Mouse (Mus musculus) heart, embryonic 10.5 days (tissue): ENCODE results near the gene Bcat1. TPM values are rescaled to one million over a fixed set of nuclear protein-coding genes. Genes with fewer than 3 reads are reported as not detected.

Experiments used
- DNase-seq: peaks from one replicate; pipeline ENCODE4 v3.0.0-alpha.2; 2017; ENCODE audit warnings: low spot score
- H3K27ac ChIP-seq: fragments of 300-500 bp; sonication (generic); 2 replicates; pipeline ENCODE4 v1.5.1; 2016; ENCODE audit warnings: mild to moderate bottlenecking
- H3K27me3 ChIP-seq: fragments of 300-500 bp; sonication (generic); 2 replicates; pipeline ENCODE4 v1.6.1; 2016; ENCODE audit warnings: mild to moderate bottlenecking; ENCODE audit not compliant: poor library complexity, insufficient read depth, severe bottlenecking
- H3K36me3 ChIP-seq: fragments of 300-500 bp; sonication (generic); 2 replicates; pipeline ENCODE4 v1.6.1; 2016; ENCODE audit warnings: mild to moderate bottlenecking, moderate library complexity
- H3K4me1 ChIP-seq: fragments of 300-500 bp; sonication (generic); 2 replicates; pipeline ENCODE4 v1.6.1; 2016; ENCODE audit warnings: mild to moderate bottlenecking
- H3K4me3 ChIP-seq: fragments of 300-500 bp; sonication (generic); 2 replicates; pipeline ENCODE4 v1.5.1; 2016; ENCODE audit warnings: mild to moderate bottlenecking, moderate library complexity
- H3K9me3 ChIP-seq: fragments of 300-500 bp; sonication (generic); 2 replicates; pipeline ENCODE4 v1.6.1; 2016; ENCODE audit warnings: mild to moderate bottlenecking, moderate library complexity
- whole genome bisulfite sequencing: fragments of 180-500 bp; shearing (Covaris S2); methylation state at CpG from one replicate; pipeline ENCODE4 v1.1.7; 2016; 5-methylcytosine and 5-hydroxymethylcytosine counted together
- polyA plus RNA-seq: library from polyadenylated mRNA; unstranded; fragments of >200 nt; fragmentation: Nextera tagmentation; extraction: Ambion mirVana; gene quantifications from 2 replicates; pipeline ENCODE4 v1.2.1, GENCODE M21; 2016

Bcat1 gene
- polyA plus RNA-seq, 1 experiment from 2014 or later = 49.6 TPM

- Histone ChIP-seq H3K36me3 (peaks cover 17% of the 10 kb centered on the region), H3K9me3 (no peaks in the 10 kb centered on the region)
- 75% methylated on average over 8 of the region's 8 CpGs for WGBS
Measured at GRCm38 (mm10) chr6:145009859-145010818, 65.8 kb downstream of the Bcat1 start.

GRCm38 (mm10) chr6:145003459-145003858 lies 72.5 kb downstream of the Bcat1 start:
- no peak overlapping the region for H3K4me3 ChIP-seq
- peaks cover 23% of the 10 kb centered on the region for H3K36me3 ChIP-seq
- H3K27ac ChIP-seq = no peak overlapping the region
- no peaks in the 10 kb centered on the region for H3K27me3 ChIP-seq
- H3K4me1 ChIP-seq = no peaks in the 10 kb centered on the region
- no peak for DNase-seq
- H3K9me3 ChIP-seq = no peaks in the 10 kb centered on the region

More at GRCm38 (mm10) chr6:145009859-145010818, 65.8 kb downstream of the Bcat1 start:
- no peaks in the 10 kb centered on the region for H3K4me1 ChIP-seq
- no peak overlapping the region for H3K27ac ChIP-seq
- no peak for DNase-seq
- no peak overlapping the region for H3K4me3 ChIP-seq
- H3K27me3 ChIP-seq = no peaks in the 10 kb centered on the region

DNA sequence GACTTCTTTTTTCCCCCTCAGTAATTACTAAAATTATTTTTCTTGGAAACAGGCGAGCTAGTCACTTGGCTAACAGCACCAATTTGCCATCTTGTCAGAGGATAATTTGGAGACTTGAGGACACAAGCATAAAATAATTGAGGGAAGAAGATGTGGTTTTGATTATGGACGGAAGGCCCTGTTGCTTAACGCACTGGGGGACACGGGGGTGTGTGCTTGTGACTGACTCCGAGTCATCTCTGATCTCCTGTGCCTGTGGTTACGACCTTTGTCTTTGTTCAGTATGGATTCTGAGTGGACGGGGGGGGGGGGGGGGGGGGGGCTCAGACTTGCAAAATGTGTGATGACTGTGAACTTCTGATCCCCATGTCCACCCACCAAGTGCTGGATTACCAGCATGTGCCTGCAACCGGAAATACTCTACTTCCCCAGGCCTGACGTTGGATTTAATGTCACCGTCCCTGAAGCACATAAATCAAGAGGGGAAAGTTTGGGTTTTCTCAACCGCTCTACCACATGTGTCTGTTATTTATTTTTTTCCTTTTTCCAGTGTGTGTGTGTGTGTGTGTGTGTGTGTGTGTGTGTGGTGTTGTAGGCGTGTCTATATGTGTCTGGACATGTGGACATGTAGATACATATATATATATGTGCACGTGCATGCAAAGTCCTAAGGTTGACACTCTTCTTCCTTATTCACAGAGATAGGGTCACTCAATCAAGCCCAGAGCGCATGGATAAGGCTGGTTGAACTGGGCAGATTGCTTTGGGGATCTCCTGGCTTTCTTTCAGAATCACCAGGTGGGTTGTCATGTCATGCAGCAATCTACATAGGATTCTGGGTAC lies 73.7 kb downstream of the Bcat1 start:
- Histone ChIP-seq H3K9me3 (no peaks in the 10 kb centered on the region), H3K27me3 (no peaks in the 10 kb centered on the region), H3K4me1 (no peaks in the 10 kb centered on the region), H3K4me3 (no peak overlapping the region), H3K27ac (no peak overlapping the region), H3K36me3 (peaks cover 20% of the 10 kb centered on the region)
- 86% methylated on average over 13 of the region's 14 CpGs for WGBS
- no peak for DNase-seq

DNA sequence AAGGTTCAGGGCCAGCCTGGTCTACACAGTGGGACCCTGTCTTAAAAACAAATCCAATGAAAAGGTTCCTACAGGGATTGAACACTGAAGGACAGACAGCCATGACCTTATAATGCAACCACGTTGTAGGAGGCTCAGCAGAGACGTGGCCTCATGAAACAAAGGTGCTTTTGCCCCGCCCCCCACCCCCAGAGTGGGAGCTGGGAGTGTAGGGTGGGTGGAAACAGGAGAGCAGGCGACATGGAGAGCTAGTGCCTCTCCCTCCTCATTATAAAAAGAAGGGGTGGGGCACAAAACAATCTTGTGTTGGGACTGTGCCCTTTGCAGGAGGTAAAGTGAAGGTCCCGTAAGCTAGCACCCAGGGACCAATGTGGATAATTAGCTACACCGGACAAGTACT lies 74.5 kb downstream of the Bcat1 start:
- Histone ChIP-seq H3K4me3 (no peak overlapping the region), H3K27me3 (no peaks in the 10 kb centered on the region), H3K9me3 (no peaks in the 10 kb centered on the region), H3K4me1 (no peaks in the 10 kb centered on the region), H3K27ac (no peak overlapping the region), H3K36me3 (peaks cover 13% of the 10 kb centered on the region; the same call in 1 of the 2 replicates)
- DNase-seq = no peak
- 77% methylated on average over 6 of the region's 6 CpGs for WGBS

DNA sequence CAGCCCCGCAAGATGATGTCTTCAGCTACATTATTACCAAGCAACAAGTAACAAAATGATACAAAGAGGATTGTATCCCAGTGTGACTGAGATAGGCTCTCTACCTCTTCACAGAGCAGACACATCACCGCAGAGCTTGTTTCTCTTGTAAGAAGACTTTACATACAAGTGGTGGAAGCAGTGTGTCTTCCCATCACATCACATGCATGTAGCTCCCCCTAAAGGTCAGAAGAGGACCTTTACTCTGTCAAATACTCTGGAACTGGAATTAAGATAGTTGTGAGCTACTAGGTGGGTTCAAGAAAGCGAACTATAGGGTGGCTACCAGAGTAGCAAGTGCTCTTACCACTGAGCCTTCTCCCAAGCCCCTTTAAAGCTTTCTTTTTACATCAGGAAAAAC lies 78.8 kb downstream of the Bcat1 start:
- H3K36me3 ChIP-seq = 0 out of 2 replicates have a peak, but pooled peaks cover 8% of the 10 kb centered on the region
- no peak for DNase-seq
- WGBS = 82% methylated on average over 3 of the region's 3 CpGs
- no peaks in the 10 kb centered on the region for H3K9me3 ChIP-seq
- no peaks in the 10 kb centered on the region for H3K27me3 ChIP-seq
- no peak overlapping the region for H3K4me3 ChIP-seq
- peaks cover 7% of the 10 kb centered on the region; the same call in 1 of the 2 replicates for H3K4me1 ChIP-seq
- no peak overlapping the region for H3K27ac ChIP-seq

- Histone ChIP-seq H3K4me1 (peaks cover 15% of the 10 kb centered on the region; the same call in 1 of the 2 replicates), H3K27me3 (no peaks in the 10 kb centered on the region), H3K9me3 (no peaks in the 10 kb centered on the region), H3K4me3 (no peak overlapping the region), H3K27ac (no peak overlapping the region), H3K36me3 (no peaks in the 10 kb centered on the region)
- 30% methylated on average over 3 of the region's 3 CpGs for WGBS
- no peak for DNase-seq
Measured at GRCm38 (mm10) chr6:144992111-144992510, 83.9 kb downstream of the Bcat1 start.

GRCm38 (mm10) chr6:144989193-144989592 lies 86.8 kb downstream of the Bcat1 start:
- WGBS = 87% methylated on average over 4 of the region's 4 CpGs
- Histone ChIP-seq H3K4me1 (peaks cover 15% of the 10 kb centered on the region; the same call in 1 of the 2 replicates), H3K4me3 (no peak overlapping the region), H3K36me3 (no peaks in the 10 kb centered on the region), H3K27ac (no peak overlapping the region), H3K27me3 (no peaks in the 10 kb centered on the region), H3K9me3 (no peaks in the 10 kb centered on the region)
- DNase-seq = no peak

DNA sequence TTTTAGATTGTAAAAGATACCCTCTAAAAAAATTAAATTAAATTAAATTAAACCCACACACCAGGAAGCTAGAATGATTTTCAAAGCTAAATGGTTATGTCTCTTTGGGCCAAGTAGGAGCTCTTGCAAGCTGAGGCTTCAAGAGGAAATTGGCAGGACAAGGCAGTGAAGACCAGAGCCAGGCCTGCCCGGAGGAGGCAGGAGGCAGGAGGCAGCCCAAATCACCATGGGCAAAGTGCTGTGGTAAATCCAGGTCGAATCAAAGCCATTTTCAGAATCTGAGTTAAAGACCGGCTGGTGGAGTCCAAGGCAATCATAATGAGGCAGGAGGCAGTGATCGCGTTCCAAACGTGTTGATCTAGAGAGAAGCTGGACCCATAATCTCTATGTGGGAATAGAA lies 88.3 kb downstream of the Bcat1 start:
- no peaks in the 10 kb centered on the region for H3K36me3 ChIP-seq
- no peak overlapping the region for H3K4me3 ChIP-seq
- H3K9me3 ChIP-seq = no peaks in the 10 kb centered on the region
- H3K27ac ChIP-seq = no peak overlapping the region
- DNase-seq = no peak
- WGBS = 81% methylated on average over 6 of the region's 6 CpGs
- H3K27me3 ChIP-seq = no peaks in the 10 kb centered on the region
- H3K4me1 ChIP-seq = peaks cover 10% of the 10 kb centered on the region; the same call in 1 of the 2 replicates

- WGBS = 67% methylated on average over 7 of the region's 7 CpGs
- no peak overlapping the region for H3K4me3 ChIP-seq
Measured at GRCm38 (mm10) chr6:144987216-144987615, 88.8 kb downstream of the Bcat1 start.

DNA sequence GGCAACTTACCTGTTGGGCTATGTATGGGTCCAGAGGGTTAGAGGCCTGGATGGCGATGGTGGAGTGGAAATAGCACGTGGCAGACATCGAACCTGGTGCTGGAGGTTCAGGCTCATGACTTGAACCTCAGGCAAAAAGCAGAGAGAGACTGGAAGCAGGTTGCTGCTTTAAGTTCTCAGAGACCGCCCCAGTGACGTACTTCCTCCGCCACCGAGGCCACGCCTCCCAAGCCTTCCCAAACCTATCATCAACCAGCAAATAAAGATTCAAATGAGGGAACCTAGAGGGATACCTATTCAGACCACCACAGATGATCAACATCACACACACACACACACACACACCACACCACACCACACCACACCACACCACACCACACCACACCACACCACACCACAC lies 91.8 kb downstream of the Bcat1 start:
- Histone ChIP-seq H3K27me3 (no peaks in the 10 kb centered on the region), H3K27ac (no peak overlapping the region), H3K36me3 (no peaks in the 10 kb centered on the region), H3K4me3 (no peak overlapping the region), H3K9me3 (no peaks in the 10 kb centered on the region), H3K4me1 (no peaks in the 10 kb centered on the region)
- WGBS = 91% methylated on average over 8 of the region's 8 CpGs
- DNase-seq = no peak

More at GRCm38 (mm10) chr6:144987216-144987615, 88.8 kb downstream of the Bcat1 start:
- Histone ChIP-seq H3K4me1 (peaks cover 8% of the 10 kb centered on the region; the same call in 1 of the 2 replicates), H3K9me3 (no peaks in the 10 kb centered on the region), H3K27me3 (no peaks in the 10 kb centered on the region), H3K27ac (no peak overlapping the region), H3K36me3 (no peaks in the 10 kb centered on the region)
- no peak for DNase-seq

DNA sequence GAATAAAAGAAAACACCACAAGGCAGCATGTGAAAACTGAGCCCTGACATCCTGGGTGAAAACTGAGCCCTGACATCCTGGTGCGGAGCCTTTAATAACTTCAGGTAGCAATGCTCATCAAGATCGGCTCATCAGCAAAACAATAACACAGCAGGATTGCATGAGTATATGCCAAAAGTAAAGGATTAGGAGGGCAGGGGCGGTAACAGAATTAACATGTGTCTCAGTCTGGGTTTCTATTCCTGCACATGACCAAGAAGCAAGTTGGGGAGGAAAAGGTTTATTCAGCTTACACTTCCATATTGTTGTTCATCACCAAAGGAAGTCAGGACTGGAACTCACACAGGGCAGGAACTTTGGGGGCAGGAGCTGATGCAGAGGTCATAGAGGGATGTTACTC lies 93.9 kb downstream of the Bcat1 start:
- no peaks in the 10 kb centered on the region for H3K9me3 ChIP-seq
- no peak overlapping the region for H3K27ac ChIP-seq
- 91% methylated on average over 3 of the region's 3 CpGs for WGBS
- DNase-seq = no peak
- H3K36me3 ChIP-seq = no peaks in the 10 kb centered on the region
- H3K27me3 ChIP-seq = no peaks in the 10 kb centered on the region
- H3K4me1 ChIP-seq = no peaks in the 10 kb centered on the region
- H3K4me3 ChIP-seq = no peak overlapping the region

GRCm38 (mm10) chr6:144972351-144972750 lies 103.6 kb downstream of the Bcat1 start:
- H3K4me3 ChIP-seq = no peak overlapping the region
- H3K27me3 ChIP-seq = no peaks in the 10 kb centered on the region
- no peaks in the 10 kb centered on the region for H3K9me3 ChIP-seq
- no peaks in the 10 kb centered on the region for H3K4me1 ChIP-seq
- DNase-seq = no peak
- 73% methylated on average over 8 of the region's 8 CpGs for WGBS
- H3K36me3 ChIP-seq = no peaks in the 10 kb centered on the region
- no peak overlapping the region for H3K27ac ChIP-seq

DNA sequence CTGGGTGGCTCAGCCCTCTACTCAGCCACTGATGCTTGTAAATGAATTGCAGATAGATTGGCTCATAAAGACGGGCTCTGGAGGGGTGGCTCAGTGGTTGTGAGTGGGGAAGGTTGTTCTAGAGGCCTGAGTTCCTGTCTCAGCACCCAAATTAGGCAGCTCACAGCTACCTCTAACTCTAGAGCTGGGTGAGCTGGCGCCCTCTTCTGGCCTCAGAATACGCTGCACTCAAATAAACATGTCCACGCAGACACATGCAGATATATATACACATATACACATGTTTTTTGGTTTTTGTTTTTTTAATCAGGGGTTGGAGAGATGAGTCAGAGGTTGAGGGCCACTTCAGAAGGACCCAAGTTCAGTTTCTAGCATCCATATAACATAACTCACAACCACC lies 105.1 kb downstream of the Bcat1 start:
- H3K27me3 ChIP-seq = no peaks in the 10 kb centered on the region
- no peaks in the 10 kb centered on the region for H3K9me3 ChIP-seq
- no peak for DNase-seq
- H3K4me3 ChIP-seq = no peak overlapping the region
- no peak overlapping the region for H3K27ac ChIP-seq
- 77% methylated on average over 4 of the region's 4 CpGs for WGBS
- H3K4me1 ChIP-seq = no peaks in the 10 kb centered on the region
- no peaks in the 10 kb centered on the region for H3K36me3 ChIP-seq
